Mouse (Mus musculus): Measurements from ENCODE around the gene Polr2b.
A peak's percentile ranks its signal among the peaks of the same experiment; 100 is the strongest.

Polr2b gene

GRCm38 (mm10) chr5:77292803-77293522 lies 17.0 kb upstream of the Polr2b start:
- DNase-seq (ENCODE audit: low spot score), result no peak

- DNase-seq (ENCODE audit: low spot score), result no peak
Measured at GRCm38 (mm10) chr5:77299486-77299885, 10.5 kb upstream of the Polr2b start.

- DNase-seq (ENCODE audit: low spot score), result no peak
Measured at GRCm38 (mm10) chr5:77301296-77301903, 8.5 kb upstream of the Polr2b start.

GRCm38 (mm10) chr5:77307821-77308553 lies 2.0 kb upstream of the Polr2b start:
- no peak for DNase-seq (ENCODE audit: low spot score)

- peak; percentile 54 for DNase-seq (ENCODE audit: low spot score)
Measured at GRCm38 (mm10) chr5:77309051-77309906, 668 bp upstream of the Polr2b start.

GRCm38 (mm10) chr5:77314206-77314605 lies 4.3 kb downstream of the Polr2b start:
- DNase-seq (ENCODE audit: low spot score), result no peak

- DNase-seq (ENCODE audit: low spot score), result no peak
Measured at GRCm38 (mm10) chr5:77314986-77315385, 5.0 kb downstream of the Polr2b start.

GRCm38 (mm10) chr5:77324936-77325335 lies 15.0 kb downstream of the Polr2b start:
- no peak for DNase-seq (ENCODE audit: low spot score)

- no peak for DNase-seq (ENCODE audit: low spot score)
Measured at GRCm38 (mm10) chr5:77330154-77330553, 20.2 kb downstream of the Polr2b start.

GRCm38 (mm10) chr5:77340033-77340432 lies 30.1 kb downstream of the Polr2b start:
- no peak for DNase-seq (ENCODE audit: low spot score)

- no peak for DNase-seq (ENCODE audit: low spot score)
Measured at GRCm38 (mm10) chr5:77348901-77349300, 39.0 kb downstream of the Polr2b start.

GRCm38 (mm10) chr5:77349971-77350658 lies 40.2 kb downstream of the Polr2b start:
- no peak for DNase-seq (ENCODE audit: low spot score)

- no peak for DNase-seq (ENCODE audit: low spot score)
Measured at GRCm38 (mm10) chr5:77351691-77352090, 41.7 kb downstream of the Polr2b start.

- peak; percentile 94 for DNase-seq (ENCODE audit: low spot score)
Measured at GRCm38 (mm10) chr5:77354361-77354787, 44.4 kb downstream of the Polr2b start.

- no peak for DNase-seq (ENCODE audit: low spot score)
Measured at GRCm38 (mm10) chr5:77355307-77356265, 45.6 kb downstream of the Polr2b start.

GRCm38 (mm10) chr5:77357405-77358149 lies 47.6 kb downstream of the Polr2b start:
- DNase-seq (ENCODE audit: low spot score), result peak; percentile 68

GRCm38 (mm10) chr5:77358347-77358746 lies 48.4 kb downstream of the Polr2b start:
- peak; percentile 48 for DNase-seq (ENCODE audit: low spot score)

- no peak for DNase-seq (ENCODE audit: low spot score)
Measured at GRCm38 (mm10) chr5:77359971-77360370, 50.0 kb downstream of the Polr2b start.

GRCm38 (mm10) chr5:77361006-77361405 lies 51.1 kb downstream of the Polr2b start:
- DNase-seq (ENCODE audit: low spot score), result no peak

GRCm38 (mm10) chr5:77362120-77362519 lies 52.2 kb downstream of the Polr2b start:
- DNase-seq (ENCODE audit: low spot score), result no peak
